Comparison of ENCODE assay signal across 8 mouse cellular contexts in genomic region chr2:33355558-33355957, GRCm38 (mm10). TPM values are rescaled to one million over a fixed set of nuclear protein-coding genes. Genes with fewer than 3 reads are reported as not detected.
A peak's percentile ranks its signal among the peaks of the same experiment; 100 is the strongest.
DNase-seq lines count a peak whose midpoint lies in the region; ATAC-seq and TF ChIP-seq lines count a peak whose summit lies in the region.

No protein-coding gene starts in this region.

- TF ChIP-seq CTCF in heart, adult 2 months (IDR thresholded peaks at IDR 0.05) = no peak

- no peak for TF ChIP-seq POLR2A in heart, adult 2 months (IDR thresholded peaks at IDR 0.05; ENCODE audit: insufficient read depth, low read depth, low read length)

- ATAC-seq in forebrain, embryonic 15.5 days (replicated peaks) = peak; percentile 91

- no peak overlapping the region for H3K4me2 ChIP-seq in forebrain, embryonic 15.5 days (replicated peaks)

- WGBS in heart, adult 2 months = 67% methylated on average over 6 of the region's 6 CpGs
- 25% methylated on average over 6 of the region's 6 CpGs for WGBS in forebrain, embryonic 15.5 days

- no peaks in the 10 kb centered on the region for H3K27me3 ChIP-seq in heart, adult 2 months (ENCODE audit: control insufficient read depth, insufficient read depth, low read length)
- H3K27me3 ChIP-seq in forebrain, embryonic 15.5 days = no peaks in the 10 kb centered on the region

- intact Hi-C loops in heart, adult 2 months (cut with DNase I) = no loop called here
- intact Hi-C loops in heart, postnatal 25 days (cut with DNase I) = no loop called here

- no peaks in the 10 kb centered on the region for H3K79me2 ChIP-seq in heart, adult 2 months (replicated peaks; ENCODE audit: control insufficient read depth, insufficient read depth, low read length)

- no peak overlapping the region for H3K27ac ChIP-seq in heart, adult 2 months
- H3K27ac ChIP-seq in forebrain, embryonic 15.5 days (replicated peaks) = peak overlapping the region; percentile 77

- no peaks in the 10 kb centered on the region for H3K9me3 ChIP-seq in forebrain, embryonic 15.5 days

- H3K9ac ChIP-seq in heart, adult 2 months (ENCODE audit: low read depth, low read length) = no peak overlapping the region
- H3K9ac ChIP-seq in forebrain, embryonic 15.5 days (replicated peaks) = no peak overlapping the region

- DNase-seq in heart, adult 2 months = peak; percentile 55 to 60
- DNase-seq in heart, postnatal 25 days (ENCODE audit: low spot score) = no peak
- DNase-seq in adrenal gland, postnatal 10 days = peak; percentile 79
- DNase-seq in layer of hippocampus, adult 8-10 months (ENCODE audit: low spot score in 2 of 2) = peak; percentile 89 to 90
- peak; percentile 92 to 94 for DNase-seq in right cerebral cortex, postnatal 10 days (ENCODE audit: low spot score in 2 of 2)
- DNase-seq in lung, postnatal 10 days = no peak
- DNase-seq in urinary bladder, postnatal 14 days (ENCODE audit: low spot score) = no peak

- H3K4me1 ChIP-seq in heart, adult 2 months (ENCODE audit: control insufficient read depth, insufficient read depth, low read length) = peaks cover 2% of the 10 kb centered on the region
- peaks cover 42% of the 10 kb centered on the region for H3K4me1 ChIP-seq in forebrain, embryonic 15.5 days

- H3K4me3 ChIP-seq in heart, adult 2 months = no peak overlapping the region
- H3K4me3 ChIP-seq in forebrain, embryonic 15.5 days = no peak overlapping the region

- H3K36me3 ChIP-seq in heart, adult 2 months (ENCODE audit: control insufficient read depth, insufficient read depth, low read length) = no peaks in the 10 kb centered on the region
- peaks cover 6% of the 10 kb centered on the region; the same call in 1 of the 2 replicates for H3K36me3 ChIP-seq in forebrain, embryonic 15.5 days

- TF ChIP-seq EP300 in heart, adult 2 months (IDR thresholded peaks at IDR 0.05; ENCODE audit: insufficient read depth, low read depth, low read length) = no peak

RNA-seq across cellular contexts. Expression of gene Ralgps1, which starts 15.7 kb away (rescaled TPM):
- total RNA-seq in heart, adult 2 months (2021) = 1 to 10 TPM; 4.9 to 5.3 TPM
- 3.8 and 5.2 TPM in 2 replicates for polyA plus RNA-seq in heart, adult 2 months (2012; rRNA removed)
- 1 to 10 TPM; 4.1 to 5.8 TPM for total RNA-seq in heart, postnatal 25 days (2021)
- total RNA-seq in adrenal gland, postnatal 10 days (2021) = 1 to 10 TPM; 4.2 to 6.3 TPM
- polyA plus RNA-seq in forebrain, embryonic 15.5 days (2015; fragmentation: Nextera tagmentation; extraction: Ambion mirVana) = 39.1 and 40.5 TPM in 2 replicates
- 10 to 100 TPM; 57.9 to 79.2 (median 69.1) TPM for total RNA-seq in layer of hippocampus, adult 8-10 months (2022)

Comparison
In these comparisons a context has a peak if more than half of its experiments do, and no peak if none do; other contexts are left out.
1. DNase-seq: peak in heart, adult 2 months (2 of 2), adrenal gland, postnatal 10 days (single experiment), layer of hippocampus, adult 8-10 months (2 of 2) and right cerebral cortex, postnatal 10 days (2 of 2); none in heart, postnatal 25 days (single experiment), lung, postnatal 10 days (single experiment) and urinary bladder, postnatal 14 days (single experiment).
2. RNA of gene Ralgps1, which starts 15.7 kb away (total RNA-seq): 57.9 to 79.2 TPM in layer of hippocampus, adult 8-10 months; 4.2 to 6.3 TPM in adrenal gland, postnatal 10 days, 4.1 to 5.8 TPM in heart, postnatal 25 days and 4.9 to 5.3 TPM in heart, adult 2 months; every median in the first group is over 4 times any median in the second.